Mouse (Mus musculus) liver, embryonic 14.5 days (tissue): Measurements from ENCODE around the gene Mark4.

Experiments used
- CTCF ChIP-seq: IDR thresholded peaks from 2 replicates; pipeline ENCODE4 v1.5.1; 2016; ENCODE audit warnings: antibody characterized with exemption, low read depth, control low read depth
- EP300 ChIP-seq: IDR thresholded peaks from 2 replicates; pipeline ENCODE4 v1.6.1; 2016; ENCODE audit warnings: antibody characterized with exemption, low read depth

DNA sequence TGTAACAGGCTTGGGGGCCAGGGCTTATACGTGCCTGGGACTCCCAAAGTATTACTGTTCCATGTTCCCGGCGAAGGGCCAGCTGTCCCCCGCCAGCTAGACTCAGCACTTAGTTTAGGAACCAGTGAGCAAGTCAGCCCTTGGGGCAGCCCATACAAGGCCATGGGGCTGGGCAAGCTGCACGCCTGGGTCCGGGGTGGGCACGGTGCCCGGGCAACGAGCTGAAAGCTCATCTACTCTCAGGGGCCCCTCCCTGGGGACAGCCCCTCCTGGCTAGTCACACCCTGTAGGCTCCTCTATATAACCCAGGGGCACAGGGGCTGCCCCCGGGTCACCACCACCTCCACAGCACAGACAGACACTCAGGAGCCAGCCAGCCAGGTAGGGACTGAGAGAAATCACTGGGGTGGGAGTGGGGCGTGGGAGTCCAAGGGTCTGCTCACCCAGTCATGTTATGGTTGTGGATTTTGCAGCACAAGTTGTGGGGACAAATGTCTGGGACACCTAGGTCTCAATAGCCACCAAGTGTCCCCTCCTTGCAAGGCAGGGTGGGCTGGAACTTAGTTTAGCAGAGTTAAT lies 47.8 kb downstream of the Mark4 start:
- no peak for TF ChIP-seq CTCF
- no peak for TF ChIP-seq EP300
